Mouse (Mus musculus): ENCODE measurements around the gene Kcnk3.
A peak's percentile ranks its signal among the peaks of the same experiment; 100 is the strongest.

Kcnk3 gene

DNA sequence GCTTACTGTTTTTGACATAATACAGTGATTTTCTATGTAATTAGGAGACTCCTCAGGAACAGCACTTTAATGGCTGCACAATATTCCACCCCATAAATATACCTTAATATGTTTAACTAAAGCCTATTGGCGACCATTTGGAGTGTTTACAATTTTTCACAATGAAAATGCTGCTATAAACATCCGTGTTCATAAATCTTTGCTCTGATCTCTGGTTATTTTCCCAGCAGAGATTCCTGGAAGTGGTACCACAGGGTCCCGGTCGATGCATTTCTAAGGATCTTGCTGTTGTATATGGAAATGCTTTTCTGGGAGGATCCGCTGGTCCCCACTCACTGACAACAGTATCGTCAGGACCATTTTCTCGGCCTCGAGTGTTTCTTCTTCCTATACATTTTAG lies 25.3 kb downstream of the Kcnk3 start:
- DNase-seq (ENCODE audit: low read depth, low spot score): no peak

DNA sequence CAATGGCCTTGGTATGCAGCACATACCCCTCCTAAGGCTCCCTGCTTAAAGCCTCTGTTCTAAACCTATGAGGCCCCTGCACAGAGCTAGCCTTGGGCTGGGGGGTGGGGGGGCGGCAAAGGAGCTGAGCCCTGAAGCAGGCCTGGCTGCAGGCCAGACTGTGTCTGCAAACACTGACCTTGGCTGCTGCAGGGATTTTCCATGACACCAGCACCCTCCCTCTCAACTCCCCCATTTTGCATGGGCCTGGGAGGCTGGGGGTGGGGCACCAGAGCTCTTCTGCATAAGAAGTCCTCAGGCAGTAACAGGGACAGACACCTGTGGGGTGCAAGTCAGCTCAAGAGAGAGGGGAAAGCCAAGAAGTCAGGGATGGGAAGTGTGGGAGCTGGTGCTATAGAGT lies 26.3 kb downstream of the Kcnk3 start:
- no peak for DNase-seq (ENCODE audit: low read depth, low spot score)

DNA sequence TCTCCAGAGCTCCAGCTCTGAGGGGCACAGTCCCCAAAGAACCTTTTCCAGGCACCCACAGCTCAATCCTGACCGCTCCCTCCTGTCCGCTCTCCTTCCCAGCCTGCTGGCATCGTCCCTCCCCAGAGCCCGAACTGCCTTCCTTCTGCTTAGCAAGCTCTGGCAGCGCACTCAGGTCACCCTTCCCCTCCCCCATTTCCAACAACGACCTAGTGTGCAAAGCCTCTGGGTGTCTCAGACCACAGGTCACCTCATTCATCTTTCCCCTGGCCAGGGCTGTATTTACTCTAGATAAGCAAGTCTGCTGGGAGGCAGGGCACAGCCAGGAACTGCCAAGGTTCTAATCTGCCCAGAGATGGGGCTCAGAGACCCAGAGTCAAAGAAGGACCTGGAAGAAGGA lies 27.4 kb downstream of the Kcnk3 start:
- DNase-seq (ENCODE audit: low read depth, low spot score): no peak

DNA sequence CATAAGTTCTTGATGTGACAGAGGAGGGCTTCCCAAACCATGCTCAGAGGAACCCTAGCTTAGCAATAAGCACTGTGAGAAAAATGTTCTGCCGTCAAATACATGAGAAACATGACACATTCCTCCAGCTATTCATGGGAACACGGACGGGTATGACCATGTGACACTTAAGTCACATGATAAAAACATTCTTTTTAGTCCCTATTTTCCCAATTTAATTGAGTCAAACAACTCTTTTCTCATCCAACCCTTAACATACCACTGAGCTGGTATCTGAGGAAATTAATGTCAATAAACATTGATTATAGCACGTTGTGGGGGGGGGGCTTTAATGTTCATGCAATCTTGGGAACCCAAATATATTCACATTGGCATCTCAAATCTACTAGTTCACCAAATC lies 27.8 kb downstream of the Kcnk3 start:
- no peak for DNase-seq (ENCODE audit: low read depth, low spot score)

DNA sequence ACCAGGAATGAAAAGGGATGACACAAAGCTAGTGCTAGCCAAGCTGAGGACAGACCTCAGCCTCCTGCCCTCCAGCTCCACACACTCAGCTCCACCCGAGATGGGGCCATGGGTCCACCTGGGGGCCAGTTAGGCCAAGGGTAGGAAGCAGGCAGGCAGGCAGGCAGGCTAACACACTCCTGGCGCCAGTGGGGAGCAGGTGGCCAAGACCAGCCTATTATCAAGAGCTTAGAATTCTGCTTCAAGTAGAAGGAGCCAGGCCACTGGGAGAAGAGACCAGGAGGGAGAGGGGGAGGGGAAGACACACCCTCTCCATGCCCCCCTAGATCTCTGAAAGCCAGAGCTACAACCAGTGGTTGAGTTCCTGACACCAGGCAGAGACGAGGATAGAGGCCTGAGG lies 28.7 kb downstream of the Kcnk3 start:
- DNase-seq (ENCODE audit: low read depth, low spot score): no peak

DNA sequence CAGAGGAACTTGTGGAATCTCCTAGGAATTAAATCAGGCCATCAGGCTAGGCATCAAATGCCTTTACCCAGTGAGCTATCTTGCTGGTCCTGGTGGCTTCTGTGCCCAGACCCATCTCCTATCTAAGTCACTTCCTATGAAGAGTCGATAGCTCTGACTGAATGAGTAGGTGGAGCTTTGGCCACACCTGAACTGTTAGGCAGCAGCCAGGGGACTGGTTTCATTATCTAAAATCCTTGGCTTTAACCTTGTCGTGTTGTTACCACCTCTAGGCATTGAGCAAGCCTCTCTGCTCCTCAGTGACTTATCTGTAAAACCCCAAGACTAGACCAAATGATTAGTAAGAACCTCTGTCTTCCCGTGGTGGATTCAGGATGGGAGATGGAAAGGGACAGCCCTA lies 29.4 kb downstream of the Kcnk3 start:
- no peak for DNase-seq (ENCODE audit: low read depth, low spot score)

DNA sequence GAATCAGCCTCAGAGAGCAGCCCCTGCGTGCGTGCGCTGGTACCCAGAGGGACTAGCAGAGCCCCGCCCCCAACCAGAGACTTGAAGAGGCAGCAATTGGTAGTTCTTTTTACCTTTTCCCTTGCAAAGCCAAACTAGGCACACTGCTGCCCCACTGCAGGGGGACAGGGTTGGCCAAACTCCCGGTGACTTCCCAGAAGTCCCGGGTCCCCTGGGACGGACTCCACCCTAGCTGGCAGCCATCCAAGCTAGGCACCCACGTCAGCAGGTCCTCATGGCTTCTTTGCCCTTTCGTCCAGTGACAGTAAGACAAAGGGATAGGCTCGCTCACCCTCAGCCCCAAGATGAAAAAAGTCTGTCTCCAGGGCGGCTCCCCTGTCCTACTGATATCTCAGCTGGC lies 29.9 kb downstream of the Kcnk3 start:
- DNase-seq (ENCODE audit: low read depth, low spot score): no peak

DNA sequence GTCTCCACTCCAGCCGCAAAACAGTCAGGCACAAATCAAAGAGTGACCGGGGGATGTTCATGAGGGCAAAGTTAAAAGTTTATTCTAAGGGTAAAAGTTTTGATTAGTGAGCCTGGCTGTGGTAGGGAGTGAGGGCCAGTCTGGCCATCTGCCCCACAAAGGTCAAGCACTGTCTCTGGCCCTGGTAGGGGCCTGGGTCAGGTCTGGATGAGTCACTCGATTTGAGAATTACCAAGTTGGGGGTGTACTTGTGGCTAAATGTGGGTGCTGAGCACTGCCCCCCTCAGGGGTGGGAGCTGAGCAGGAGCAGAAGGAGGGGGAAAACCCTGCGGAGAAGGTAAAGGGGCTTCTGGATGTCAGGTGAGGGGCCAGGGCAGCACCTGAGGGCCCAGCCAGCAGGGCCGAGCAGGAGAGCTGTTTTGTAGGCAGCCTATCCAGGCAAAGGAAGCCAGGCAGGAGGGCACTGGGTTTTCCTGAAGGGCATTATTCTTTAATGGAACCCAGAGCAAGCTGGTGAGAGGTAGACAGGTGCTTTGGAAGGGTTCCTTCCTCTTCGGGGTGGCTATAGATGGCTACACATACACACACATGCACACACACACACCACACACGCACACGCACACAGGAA lies 30.5 kb downstream of the Kcnk3 start:
- DNase-seq (ENCODE audit: low read depth, low spot score): no peak

DNA sequence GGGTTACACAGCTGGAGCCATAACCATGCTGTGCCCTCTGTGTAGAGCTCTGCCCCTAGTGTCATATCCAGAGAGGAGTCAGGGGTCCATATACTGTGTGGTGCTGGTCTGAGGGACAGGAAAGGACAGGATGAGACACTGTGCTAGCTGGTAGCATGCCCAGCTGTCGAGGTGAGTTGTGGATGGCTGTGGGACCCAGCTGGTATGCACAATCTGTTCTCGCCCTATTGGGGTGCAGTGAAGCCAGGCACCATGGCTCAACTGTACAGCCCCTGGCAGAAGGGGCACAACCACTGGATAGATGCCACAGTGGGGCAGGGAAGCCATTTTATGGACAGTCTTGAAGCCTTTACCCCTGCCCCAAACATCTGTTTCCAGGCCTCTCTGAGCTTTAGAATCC lies 31.2 kb downstream of the Kcnk3 start:
- DNase-seq (ENCODE audit: low read depth, low spot score): no peak

DNA sequence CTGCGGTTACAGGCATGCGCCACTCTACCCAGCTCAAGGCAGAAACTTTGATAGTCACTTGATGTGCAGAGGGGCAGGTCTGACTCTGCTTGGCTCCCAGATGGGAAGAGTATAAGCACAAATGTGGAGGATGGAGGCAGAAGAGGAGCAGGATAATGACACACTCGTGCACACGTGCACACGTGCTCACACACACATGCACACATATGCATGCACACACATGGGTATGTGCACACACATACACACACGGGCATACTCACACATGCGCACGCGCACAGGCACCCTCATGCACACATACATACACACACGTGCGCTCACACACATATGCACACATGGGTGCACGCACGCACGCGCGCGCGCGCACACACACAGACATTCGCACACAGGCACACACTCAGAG lies 32.6 kb downstream of the Kcnk3 start:
- no peak for DNase-seq (ENCODE audit: low read depth, low spot score)

DNA sequence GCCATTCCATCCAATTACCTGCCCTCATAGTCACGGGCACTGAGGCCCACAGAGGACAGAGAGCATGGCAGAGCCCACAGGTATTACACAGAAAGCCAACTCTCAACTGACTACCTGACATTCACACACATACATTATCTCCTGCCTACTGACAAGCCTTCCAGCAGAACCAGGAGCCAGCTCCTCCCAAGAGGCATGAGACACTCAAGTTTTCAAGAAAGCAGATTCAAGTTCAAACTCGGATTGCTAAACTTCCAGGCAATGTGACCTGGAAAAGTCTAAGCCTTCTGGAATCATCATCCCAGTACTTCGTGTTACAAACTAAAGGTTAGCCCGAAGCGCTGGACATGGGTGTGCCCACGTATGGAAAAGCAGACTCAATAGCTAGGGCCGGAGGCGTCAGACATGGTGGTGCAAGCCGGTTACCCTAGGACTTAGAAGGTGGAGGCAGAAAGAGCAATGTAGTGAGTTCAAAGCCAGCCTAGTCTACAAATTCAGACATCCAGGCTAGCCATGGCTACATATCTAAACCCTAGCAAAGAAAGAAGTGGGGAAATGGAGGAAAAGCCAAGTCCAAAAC lies 33.3 kb downstream of the Kcnk3 start:
- DNase-seq (ENCODE audit: low read depth, low spot score): no peak

DNA sequence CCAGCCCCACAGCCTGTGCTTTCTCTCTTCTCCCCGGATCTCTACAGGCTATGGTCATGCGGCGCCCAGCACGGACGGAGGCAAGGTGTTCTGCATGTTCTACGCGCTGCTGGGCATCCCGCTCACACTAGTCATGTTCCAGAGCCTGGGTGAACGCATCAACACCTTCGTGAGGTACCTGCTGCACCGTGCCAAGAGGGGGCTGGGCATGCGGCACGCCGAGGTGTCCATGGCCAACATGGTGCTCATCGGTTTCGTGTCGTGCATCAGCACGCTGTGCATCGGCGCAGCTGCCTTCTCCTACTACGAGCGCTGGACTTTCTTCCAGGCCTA lies 33.8 kb downstream of the Kcnk3 start:
- no peak for DNase-seq (ENCODE audit: low read depth, low spot score)

DNA sequence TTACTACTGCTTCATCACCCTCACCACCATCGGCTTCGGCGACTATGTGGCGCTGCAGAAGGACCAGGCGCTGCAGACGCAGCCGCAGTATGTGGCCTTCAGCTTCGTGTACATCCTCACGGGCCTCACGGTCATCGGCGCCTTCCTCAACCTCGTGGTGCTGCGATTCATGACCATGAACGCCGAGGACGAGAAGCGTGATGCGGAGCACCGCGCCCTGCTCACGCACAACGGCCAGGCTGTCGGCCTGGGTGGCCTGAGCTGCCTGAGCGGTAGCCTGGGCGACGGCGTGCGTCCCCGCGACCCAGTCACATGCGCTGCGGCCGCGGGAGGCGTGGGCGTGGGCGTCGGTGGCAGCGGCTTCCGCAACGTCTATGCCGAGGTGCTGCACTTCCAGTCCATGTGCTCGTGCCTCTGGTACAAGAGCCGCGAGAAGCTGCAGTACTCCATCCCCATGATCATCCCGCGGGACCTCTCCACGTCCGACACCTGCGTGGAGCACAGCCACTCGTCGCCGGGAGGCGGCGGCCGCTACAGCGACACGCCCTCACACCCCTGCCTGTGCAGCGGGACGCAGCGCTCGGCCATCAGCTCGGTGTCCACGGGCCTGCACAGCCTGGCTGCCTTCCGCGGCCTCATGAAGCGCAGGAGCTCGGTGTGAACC lies 34.3 kb downstream of the Kcnk3 start:
- DNase-seq (ENCODE audit: low read depth, low spot score): no peak

DNA sequence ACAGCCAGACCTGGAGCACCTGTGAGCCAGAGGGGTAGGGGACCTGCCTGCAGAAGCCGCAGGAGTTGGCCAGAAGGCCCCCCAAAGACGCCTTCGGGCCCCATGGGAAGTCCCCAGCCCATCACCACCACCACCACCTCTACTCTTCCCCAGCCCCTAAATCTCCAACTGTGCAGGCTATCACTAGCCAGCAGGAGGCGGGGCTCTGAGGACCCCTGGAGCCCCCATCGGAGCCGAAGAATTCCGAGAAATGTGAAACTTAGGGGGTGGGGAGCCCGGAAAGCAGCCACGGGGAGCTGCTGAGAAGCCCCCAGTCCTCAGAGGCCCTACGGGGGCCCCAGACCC lies 34.8 kb downstream of the Kcnk3 start:
- no peak for DNase-seq (ENCODE audit: low read depth, low spot score)

DNA sequence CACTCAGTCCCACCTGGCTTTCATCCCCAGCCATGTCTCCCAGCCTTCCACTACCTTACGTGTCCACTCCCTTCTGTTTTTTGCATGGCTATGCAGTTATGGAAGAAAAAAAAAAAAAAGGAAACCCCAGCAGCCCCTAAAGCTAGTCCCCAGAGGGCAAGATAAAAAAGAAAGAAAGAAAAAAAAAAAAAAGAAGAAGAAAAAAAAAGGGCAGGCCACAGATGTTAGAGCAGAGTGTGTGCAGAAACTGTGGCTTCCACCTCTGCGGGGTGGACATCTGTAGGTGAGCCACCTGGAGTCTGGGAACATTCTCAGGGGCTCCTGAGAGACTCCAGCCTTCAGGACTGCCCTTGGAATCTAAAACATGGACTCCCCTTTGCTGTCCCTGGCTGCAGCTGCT lies 35.4 kb downstream of the Kcnk3 start:
- DNase-seq (ENCODE audit: low read depth, low spot score): no peak

DNA sequence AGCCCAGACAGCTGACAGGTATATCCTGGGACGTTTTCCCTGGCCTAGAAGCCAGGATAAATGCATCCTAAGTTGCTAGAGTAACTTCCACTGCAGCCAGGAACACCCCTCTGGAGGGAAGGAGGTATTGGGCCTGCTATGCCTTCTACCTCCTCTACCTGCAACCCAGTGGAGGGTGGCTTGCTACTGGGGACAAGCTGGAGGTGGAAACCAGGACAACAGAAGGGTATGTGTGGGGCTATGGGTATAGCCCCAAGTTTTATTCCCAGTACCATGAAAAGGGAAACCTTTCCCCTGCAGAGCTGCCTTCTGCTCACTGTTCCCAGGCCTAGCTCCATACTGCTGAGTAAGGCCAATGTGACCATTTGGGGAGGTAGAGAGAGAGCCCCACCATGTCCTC lies 36.3 kb downstream of the Kcnk3 start:
- no peak for DNase-seq (ENCODE audit: low read depth, low spot score)

DNA sequence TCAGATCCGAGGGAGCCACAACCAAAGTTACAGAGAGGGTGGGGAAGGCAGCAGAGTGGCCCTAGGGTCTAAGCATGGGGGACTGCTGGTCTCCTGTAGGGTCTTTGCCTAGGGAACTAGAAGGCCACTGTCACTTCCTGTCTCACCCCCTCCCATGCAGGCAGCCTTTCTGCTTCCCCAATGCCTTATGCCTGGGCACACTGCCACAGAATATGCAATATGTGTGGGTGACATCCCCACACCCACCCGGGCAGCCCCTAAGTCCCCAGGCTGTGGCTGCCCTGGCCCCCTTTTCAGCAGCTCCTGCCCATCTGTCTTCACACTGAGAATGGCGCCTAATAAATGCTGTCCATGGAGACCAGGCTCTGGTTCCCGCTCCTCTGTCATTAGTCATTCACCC lies 36.9 kb downstream of the Kcnk3 start:
- DNase-seq (ENCODE audit: low read depth, low spot score): no peak

DNA sequence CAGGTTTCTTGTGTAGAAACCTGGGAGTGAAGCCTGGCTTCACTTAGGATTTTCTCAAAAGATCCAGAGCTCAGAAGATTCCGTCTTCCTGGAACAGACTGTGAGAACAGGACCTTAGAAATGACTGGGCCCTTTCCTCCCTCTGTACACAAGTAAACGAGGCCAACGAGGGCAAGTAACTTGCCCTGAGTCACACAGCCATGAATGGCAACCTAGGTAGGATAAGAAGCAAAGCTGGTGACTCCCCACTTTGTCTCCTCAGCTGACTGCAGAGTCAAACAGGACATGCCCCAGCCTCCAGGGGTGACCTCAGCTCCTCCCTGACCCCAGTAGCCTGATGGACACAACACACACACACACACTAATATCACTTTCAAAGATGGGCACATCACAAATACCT lies 37.4 kb downstream of the Kcnk3 start:
- DNase-seq (ENCODE audit: low read depth, low spot score): no peak

DNA sequence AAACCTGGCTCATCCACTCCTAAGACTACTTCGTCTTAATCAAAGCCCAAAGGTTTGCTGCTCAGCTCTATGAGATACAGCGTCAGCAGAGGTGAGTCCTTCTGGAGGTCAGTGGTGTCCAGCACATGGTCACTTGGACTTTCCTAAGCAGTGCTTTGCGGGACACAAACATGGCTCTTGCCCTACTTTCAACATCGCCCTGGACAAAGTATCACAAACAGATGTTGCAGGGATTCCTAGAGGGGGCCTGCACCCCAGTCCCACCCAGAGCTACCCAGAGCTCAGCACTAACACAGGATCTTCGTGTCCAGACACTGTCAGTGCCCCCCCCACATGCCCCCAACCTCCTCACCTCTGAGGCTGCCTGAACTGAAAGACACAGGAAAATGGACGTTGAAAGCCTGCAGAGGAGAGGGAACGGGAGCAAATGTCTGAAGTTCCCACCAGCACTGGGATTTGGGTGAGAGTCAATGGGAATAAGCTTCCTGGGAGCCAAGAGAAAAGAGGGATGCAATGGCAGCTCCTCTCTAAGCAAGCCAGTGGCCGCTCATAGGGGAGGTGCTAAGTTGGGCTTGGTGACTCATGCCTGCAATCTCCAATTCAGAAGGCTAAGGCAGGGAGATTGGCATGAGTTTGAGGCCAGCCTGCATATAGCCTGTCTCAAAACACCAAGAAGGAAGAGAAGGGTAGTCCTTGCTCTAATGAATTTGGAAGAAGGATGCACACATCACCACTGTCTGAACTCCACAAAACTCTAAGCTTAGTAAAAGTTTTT lies 38.5 kb downstream of the Kcnk3 start:
- DNase-seq (ENCODE audit: low read depth, low spot score): no peak

DNA sequence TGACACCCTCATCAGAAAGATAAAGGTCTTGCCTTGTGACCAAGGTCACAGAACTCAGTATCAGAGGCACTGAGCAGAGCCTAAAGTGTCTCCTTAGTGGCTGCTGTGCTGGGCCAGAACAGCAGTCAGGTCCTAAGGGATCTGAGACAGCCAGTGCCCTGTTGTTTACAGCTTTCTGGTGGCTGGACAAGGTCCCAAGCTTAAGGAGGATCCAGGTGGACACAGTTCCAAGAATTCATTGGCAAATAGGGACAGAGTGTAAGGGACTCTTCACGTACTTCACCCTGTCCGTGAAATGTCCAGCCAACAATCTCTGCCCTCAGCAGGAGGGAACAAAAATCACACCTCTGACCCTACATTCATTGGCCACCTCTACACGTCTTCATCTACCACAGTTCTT lies 40.5 kb downstream of the Kcnk3 start:
- no peak for DNase-seq (ENCODE audit: low read depth, low spot score)

DNA sequence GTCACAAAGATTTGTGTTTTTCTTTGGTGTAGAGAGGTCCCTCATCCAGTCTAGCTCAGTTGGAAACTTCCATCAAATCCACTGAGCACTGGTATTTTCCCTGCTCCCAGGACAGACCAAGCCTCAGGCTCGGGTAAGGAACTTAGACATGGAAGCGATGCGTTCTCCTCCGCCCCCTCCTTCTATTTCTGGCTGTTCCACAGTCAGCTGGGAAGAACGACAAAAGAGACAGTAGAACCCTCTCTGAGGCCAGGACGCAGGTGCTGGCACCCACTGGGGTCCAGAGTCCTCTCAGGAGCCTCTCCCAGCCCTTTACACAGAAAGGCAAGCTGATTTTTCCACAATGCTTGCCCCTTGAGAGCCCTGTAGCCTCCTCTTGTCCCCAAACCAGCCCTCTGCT lies 42.4 kb downstream of the Kcnk3 start:
- peak; percentile 49 for DNase-seq (ENCODE audit: low read depth, low spot score)

DNA sequence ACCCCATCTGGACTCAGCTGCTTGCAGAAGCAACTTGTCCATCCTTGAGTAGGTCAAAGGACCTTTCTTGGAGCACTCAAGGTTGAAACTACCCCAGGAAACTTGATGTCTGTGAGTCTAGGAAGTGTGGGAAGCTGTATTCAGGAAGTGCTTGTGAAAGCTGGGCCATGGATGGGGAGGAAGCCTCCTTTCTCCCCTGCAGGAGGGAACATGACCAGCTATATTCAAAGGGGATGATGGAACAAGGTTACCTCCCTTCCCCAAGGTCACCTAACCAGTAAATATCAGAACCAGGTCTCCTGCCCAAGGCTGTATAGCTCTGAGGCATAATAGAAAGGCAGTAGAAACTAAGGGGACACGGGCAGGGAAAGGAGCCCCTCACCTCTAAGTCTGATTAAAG lies 44.2 kb downstream of the Kcnk3 start:
- no peak for DNase-seq (ENCODE audit: low read depth, low spot score)

DNA sequence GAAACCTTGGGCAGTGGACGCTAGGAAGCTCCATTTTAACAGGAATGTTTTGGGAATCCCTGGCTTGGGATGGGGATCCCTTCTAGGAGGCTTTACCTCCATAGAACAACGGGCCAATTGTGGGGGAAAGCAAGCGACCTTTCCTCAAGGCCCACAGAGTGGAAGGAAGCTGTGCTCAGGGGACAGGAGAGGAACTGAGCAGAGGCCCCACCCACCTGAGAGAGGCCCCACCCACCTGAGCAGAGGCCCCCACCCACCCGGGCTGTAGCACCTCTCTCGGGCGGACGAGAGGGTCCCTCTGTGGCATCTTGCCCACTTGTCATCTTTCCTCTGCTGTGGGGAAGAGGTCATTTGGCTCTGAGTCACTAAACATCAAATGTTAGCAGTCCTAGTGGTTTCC lies 49.0 kb downstream of the Kcnk3 start:
- DNase-seq (ENCODE audit: low read depth, low spot score): no peak

Data from telencephalon, adult 2 months (tissue).